Mouse (Mus musculus): ENCODE results near the gene Ubr1. TPM values are rescaled to one million over a fixed set of nuclear protein-coding genes. Genes with fewer than 3 reads are reported as not detected.

Ubr1 gene
- total and polyA plus RNA-seq, 2 experiments, result 14.4 to 16.1 TPM

- no peaks in the 10 kb centered on the region for H3K4me1 ChIP-seq (ENCODE audit: control insufficient read depth, insufficient read depth, low read length)
- no peak overlapping the region for H3K9ac ChIP-seq (ENCODE audit: low read depth, low read length)
- H3K27me3 ChIP-seq (ENCODE audit: control insufficient read depth, insufficient read depth, low read length), result no peaks in the 10 kb centered on the region
- no peaks in the 10 kb centered on the region for H3K36me3 ChIP-seq (ENCODE audit: control insufficient read depth, insufficient read depth, low read length)
- peaks cover 11% of the 10 kb centered on the region; the same call in 1 of the 2 replicates for H3K79me2 ChIP-seq (ENCODE audit: control insufficient read depth, insufficient read depth, low read length)
- no peak overlapping the region for H3K4me3 ChIP-seq (ENCODE audit: insufficient read depth, low read depth, low read length)
- 97% methylated on average over 4 of the region's 4 CpGs for WGBS
- TF ChIP-seq POLR2A (IDR thresholded peaks at IDR 0.05; ENCODE audit: extremely low read depth, insufficient read depth, low read length), result no peak
- TF ChIP-seq CTCF (IDR thresholded peaks at IDR 0.05; ENCODE audit: low read depth, low read length), result no peak
- no peak for DNase-seq (ENCODE audit: extremely low read depth, low read depth, low spot score)
- no peak overlapping the region for H3K27ac ChIP-seq (replicated peaks; ENCODE audit: insufficient read depth, low read depth, low read length)
These were observed 135.3 kb downstream of the Ubr1 start for GRCm38 (mm10) chr2:120835167-120835566.

GRCm38 (mm10) chr2:120826936-120827638 is 143.4 kb downstream of the Ubr1 start:
- Histone ChIP-seq H3K4me1 (ENCODE audit: control insufficient read depth, insufficient read depth, low read length) (no peaks in the 10 kb centered on the region; the same call in 1 of the 2 replicates), H3K79me2 (ENCODE audit: control insufficient read depth, insufficient read depth, low read length) (no peaks in the 10 kb centered on the region; the same call in 1 of the 2 replicates), H3K36me3 (ENCODE audit: control insufficient read depth, insufficient read depth, low read length) (no peaks in the 10 kb centered on the region), H3K27me3 (ENCODE audit: control insufficient read depth, insufficient read depth, low read length) (no peaks in the 10 kb centered on the region), H3K9ac (ENCODE audit: low read depth, low read length) (no peak overlapping the region), H3K27ac (replicated peaks; ENCODE audit: insufficient read depth, low read depth, low read length) (no peak overlapping the region), H3K4me3 (ENCODE audit: insufficient read depth, low read depth, low read length) (no peak overlapping the region)
- TF ChIP-seq POLR2A (IDR thresholded peaks at IDR 0.05; ENCODE audit: extremely low read depth, insufficient read depth, low read length) (no peak), CTCF (IDR thresholded peaks at IDR 0.05; ENCODE audit: low read depth, low read length) (no peak)
- WGBS, result 5% methylated on average over 1 of the region's 1 CpGs
- DNase-seq (ENCODE audit: extremely low read depth, low read depth, low spot score), result peak; percentile 23

Other genes starting within 250 kb of the Ubr1 start
- 3.4 and 3.7 TPM in 2 replicates for gene Cdan1, start 120.6 kb downstream of the Ubr1 start, total RNA-seq (2014; rRNA removed)
- gene Cdan1, start 120.6 kb downstream of the Ubr1 start, polyA plus RNA-seq (2012; rRNA removed), result 7.7 and 8.6 TPM in 2 replicates
- gene Ttbk2, start 120.1 kb downstream of the Ubr1 start, total RNA-seq (2014; rRNA removed), result 3.0 TPM in 2 replicates
- gene Ttbk2, start 120.1 kb downstream of the Ubr1 start, polyA plus RNA-seq (2012; rRNA removed), result 0.61 TPM in 2 replicates
- 13.6 and 17.7 TPM in 2 replicates for gene Tmem62, start 6.3 kb upstream of the Ubr1 start, total RNA-seq (2014; rRNA removed)
- gene Tmem62, start 6.3 kb upstream of the Ubr1 start, polyA plus RNA-seq (2012; rRNA removed), result 7.4 and 8.0 TPM in 2 replicates
- 13.7 and 13.8 TPM in 2 replicates for gene Ccndbp1, start 37.7 kb upstream of the Ubr1 start, total RNA-seq (2014; rRNA removed)
- 10.1 and 12.5 TPM in 2 replicates for gene Ccndbp1, start 37.7 kb upstream of the Ubr1 start, polyA plus RNA-seq (2012; rRNA removed)
- gene Epb42, start 66.4 kb upstream of the Ubr1 start, total RNA-seq (2014; rRNA removed), result not detected in 2 replicates
- 0.10 TPM in 1 of 2 replicates, not detected in the other for gene Epb42, start 66.4 kb upstream of the Ubr1 start, polyA plus RNA-seq (2012; rRNA removed)
- not detected in 2 replicates for gene Tgm5, start 115.1 kb upstream of the Ubr1 start, total RNA-seq (2014; rRNA removed)
- not detected in 2 replicates for gene Tgm5, start 115.1 kb upstream of the Ubr1 start, polyA plus RNA-seq (2012; rRNA removed)
- gene Tgm7, start 139.1 kb upstream of the Ubr1 start, total RNA-seq (2014; rRNA removed), result 0.09 TPM in 1 of 2 replicates, not detected in the other
- gene Tgm7, start 139.1 kb upstream of the Ubr1 start, polyA plus RNA-seq (2012; rRNA removed), result 0.05 TPM in 1 of 2 replicates, not detected in the other
- gene Adal, start 169.7 kb upstream of the Ubr1 start, total RNA-seq (2014; rRNA removed), result 10.0 and 12.6 TPM in 2 replicates
- 7.1 and 8.0 TPM in 2 replicates for gene Adal, start 169.7 kb upstream of the Ubr1 start, polyA plus RNA-seq (2012; rRNA removed)
- 5.2 and 6.5 TPM in 2 replicates for gene Lcmt2, start 169.9 kb upstream of the Ubr1 start, total RNA-seq (2014; rRNA removed)
- gene Lcmt2, start 169.9 kb upstream of the Ubr1 start, polyA plus RNA-seq (2012; rRNA removed), result 9.1 and 9.9 TPM in 2 replicates
- gene Tubgcp4, start 199.9 kb upstream of the Ubr1 start, total RNA-seq (2014; rRNA removed), result 15.9 and 16.8 TPM in 2 replicates
- 19.1 and 20.2 TPM in 2 replicates for gene Tubgcp4, start 199.9 kb upstream of the Ubr1 start, polyA plus RNA-seq (2012; rRNA removed)
- 5.4 and 5.9 TPM in 2 replicates for gene Zscan29, start 200.4 kb upstream of the Ubr1 start, total RNA-seq (2014; rRNA removed)
- gene Zscan29, start 200.4 kb upstream of the Ubr1 start, polyA plus RNA-seq (2012; rRNA removed), result 2.0 and 2.8 TPM in 2 replicates